Mouse (Mus musculus): ENCODE data around the gene Atg7.

DNA sequence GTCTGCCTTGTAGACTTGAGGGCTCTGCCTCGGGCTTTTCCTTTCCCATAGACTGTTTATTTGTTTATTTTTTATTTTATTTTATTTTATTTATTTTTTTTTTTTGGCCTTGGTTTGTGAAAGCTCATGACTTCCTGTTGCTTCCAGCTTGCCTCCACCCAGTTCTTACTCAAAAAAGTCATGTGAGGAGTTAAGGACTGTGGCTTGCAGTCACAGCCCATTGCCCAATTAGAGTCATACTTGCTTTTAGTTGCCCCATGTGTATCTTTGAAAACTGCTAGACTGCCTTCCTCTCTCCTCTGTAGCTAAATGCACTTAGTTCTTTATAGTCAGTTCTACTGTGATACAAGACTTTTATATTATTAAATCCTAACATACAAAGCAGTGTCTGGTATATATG lies 1.6 kb downstream of the Atg7 start:
- TF ChIP-seq MAX (IDR thresholded peaks at IDR 0.05): no peak
- TF ChIP-seq CTCF (IDR thresholded peaks at IDR 0.05; ENCODE audit: control insufficient read depth, insufficient read depth, insufficient read length): no peak
- TF ChIP-seq FOSL1 (IDR thresholded peaks at IDR 0.05; ENCODE audit: insufficient read depth, low read length, poor library complexity, severe bottlenecking): no peak
- TF ChIP-seq MYOG (IDR thresholded peaks at IDR 0.05; ENCODE audit: control insufficient read depth, extremely low read depth, insufficient read length): no peak

Data from C2C12 (cell line).